Mouse (Mus musculus): ENCODE measurements around the gene Sox6.

Sox6 gene

GRCm38 (mm10) chr7:115758172-115758571, 280.4 kb downstream of the Sox6 start:
- no peak for DNase-seq (ENCODE audit: low read depth in 1 of 2, low spot score in 2 of 2)

- DNase-seq (ENCODE audit: low read depth in 1 of 2, low spot score in 2 of 2) = no peak
Observed at GRCm38 (mm10) chr7:115755272-115755671, 283.3 kb downstream of the Sox6 start.

GRCm38 (mm10) chr7:115754216-115754615, 284.4 kb downstream of the Sox6 start:
- no peak for DNase-seq (ENCODE audit: low read depth in 1 of 2, low spot score in 2 of 2)

GRCm38 (mm10) chr7:115752121-115752634, 286.4 kb downstream of the Sox6 start:
- no peak for DNase-seq (ENCODE audit: low read depth in 1 of 2, low spot score in 2 of 2)

- DNase-seq (ENCODE audit: low read depth in 1 of 2, low spot score in 2 of 2) = no peak
Observed at GRCm38 (mm10) chr7:115751083-115751482, 287.5 kb downstream of the Sox6 start.

- DNase-seq (ENCODE audit: low read depth in 1 of 2, low spot score in 2 of 2) = no peak
Observed at GRCm38 (mm10) chr7:115750275-115750825, 288.2 kb downstream of the Sox6 start.

- DNase-seq (ENCODE audit: low read depth in 1 of 2, low spot score in 2 of 2) = no peak
Observed at GRCm38 (mm10) chr7:115747541-115747940, 291.1 kb downstream of the Sox6 start.

- DNase-seq (ENCODE audit: low read depth in 1 of 2, low spot score in 2 of 2) = no peak
Observed at GRCm38 (mm10) chr7:115745672-115746253, 292.8 kb downstream of the Sox6 start.

- DNase-seq (ENCODE audit: low read depth in 1 of 2, low spot score in 2 of 2) = no peak
Observed at GRCm38 (mm10) chr7:115734137-115734536, 304.5 kb downstream of the Sox6 start.

- DNase-seq (ENCODE audit: low read depth in 1 of 2, low spot score in 2 of 2) = no peak
Observed at GRCm38 (mm10) chr7:115732824-115733223, 305.8 kb downstream of the Sox6 start.

GRCm38 (mm10) chr7:115726776-115727175, 311.8 kb downstream of the Sox6 start:
- no peak for DNase-seq (ENCODE audit: low read depth in 1 of 2, low spot score in 2 of 2)

GRCm38 (mm10) chr7:115724404-115724803, 314.2 kb downstream of the Sox6 start:
- DNase-seq (ENCODE audit: low read depth in 1 of 2, low spot score in 2 of 2) = no peak

- no peak for DNase-seq (ENCODE audit: low read depth in 1 of 2, low spot score in 2 of 2)
Observed at GRCm38 (mm10) chr7:115721624-115722540, 316.7 kb downstream of the Sox6 start.

GRCm38 (mm10) chr7:115719791-115720190, 318.8 kb downstream of the Sox6 start:
- no peak for DNase-seq (ENCODE audit: low read depth in 1 of 2, low spot score in 2 of 2)

- no peak for DNase-seq (ENCODE audit: low read depth in 1 of 2, low spot score in 2 of 2)
Observed at GRCm38 (mm10) chr7:115706141-115706540, 332.5 kb downstream of the Sox6 start.

GRCm38 (mm10) chr7:115698105-115698504, 340.5 kb downstream of the Sox6 start:
- DNase-seq (ENCODE audit: low read depth in 1 of 2, low spot score in 2 of 2) = no peak

- no peak for DNase-seq (ENCODE audit: low read depth in 1 of 2, low spot score in 2 of 2)
Observed at GRCm38 (mm10) chr7:115693206-115693605, 345.4 kb downstream of the Sox6 start.

- no peak for DNase-seq (ENCODE audit: low read depth in 1 of 2, low spot score in 2 of 2)
Observed at GRCm38 (mm10) chr7:115691091-115691490, 347.5 kb downstream of the Sox6 start.

- no peak for DNase-seq (ENCODE audit: low read depth in 1 of 2, low spot score in 2 of 2)
Observed at GRCm38 (mm10) chr7:115686687-115687086, 351.9 kb downstream of the Sox6 start.

- DNase-seq (ENCODE audit: low read depth in 1 of 2, low spot score in 2 of 2) = no peak
Observed at GRCm38 (mm10) chr7:115684142-115684541, 354.5 kb downstream of the Sox6 start.

- DNase-seq (ENCODE audit: low read depth in 1 of 2, low spot score in 2 of 2) = no peak
Observed at GRCm38 (mm10) chr7:115671749-115672148, 366.8 kb downstream of the Sox6 start.

GRCm38 (mm10) chr7:115671272-115671671, 367.3 kb downstream of the Sox6 start:
- DNase-seq (ENCODE audit: low read depth in 1 of 2, low spot score in 2 of 2) = no peak
